Mouse (Mus musculus) heart, adult 8-10 months (tissue): ENCODE results near the gene Heph. TPM values are rescaled to one million over a fixed set of nuclear protein-coding genes. Genes with fewer than 3 reads are reported as not detected.
A peak's percentile ranks its signal among the peaks of the same experiment; 100 is the strongest.
"Not testable (repeated sequence)": the region's sequence is repeated elsewhere in the genome, so short reads cannot be mapped to it uniquely, and the experiment has no call there.

ENCODE experiments used
- DNase-seq: peaks from one replicate; pipeline ENCODE4 v3.0.0; 2022; ENCODE audit warnings: low spot score
- total RNA-seq, 4 experiments: library from RNA; stranded (reverse); gene quantifications; 2 replicates each; pipeline ENCODE4 v1.2.4; 2022

Gene Heph
- total RNA-seq: 1 to 10 TPM; 1.2 to 1.9 (median 1.6) TPM

DNA sequence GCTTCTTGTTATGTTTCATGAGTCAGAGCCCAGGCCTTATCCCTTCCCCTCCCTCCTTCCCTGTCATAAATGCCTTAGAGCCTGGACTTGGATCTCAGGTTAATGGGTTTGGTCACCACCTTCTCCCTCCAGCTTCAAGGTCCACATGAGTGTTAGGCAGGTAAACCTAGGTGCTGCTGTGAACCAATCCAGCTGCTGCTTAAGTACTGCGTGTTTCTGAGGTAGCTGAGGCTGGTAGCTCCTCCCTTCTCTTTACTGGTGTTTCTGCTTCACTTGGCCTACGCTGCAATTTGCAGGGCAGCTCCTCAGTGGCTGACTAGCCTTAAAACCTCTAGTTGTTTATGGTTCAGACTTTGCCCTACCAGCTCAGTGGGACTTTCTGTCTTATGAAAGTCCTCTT, at the start of gene Heph:
TSS of gene Heph (plus strand) at position 211 of the 400 bp plus-strand sequence.
- no peak for DNase-seq

- DNase-seq: not testable (repeated sequence)
Observed at GRCm38 (mm10) chrX:96415351-96415750, 39.8 kb upstream of the Heph start.

DNA sequence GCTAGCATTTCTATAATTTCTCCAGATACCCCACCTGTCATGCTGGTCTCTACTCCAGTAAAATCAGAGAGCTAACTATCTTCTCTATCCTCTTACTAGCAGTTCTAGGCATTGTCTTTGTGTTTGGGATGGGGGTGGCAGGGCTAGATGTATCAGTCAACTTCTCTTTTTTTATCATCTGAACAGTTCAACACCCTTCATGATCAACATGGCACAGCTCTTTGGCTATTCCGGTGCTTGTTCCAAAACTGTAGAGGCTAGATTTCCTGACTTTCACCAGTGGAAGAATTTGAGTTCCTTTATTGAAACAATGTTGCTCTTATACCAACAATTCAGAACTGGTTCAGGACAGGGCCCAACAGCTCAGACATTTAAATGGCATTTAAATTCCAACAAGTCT, 38.2 kb upstream of the Heph start:
- DNase-seq: no peak

DNA sequence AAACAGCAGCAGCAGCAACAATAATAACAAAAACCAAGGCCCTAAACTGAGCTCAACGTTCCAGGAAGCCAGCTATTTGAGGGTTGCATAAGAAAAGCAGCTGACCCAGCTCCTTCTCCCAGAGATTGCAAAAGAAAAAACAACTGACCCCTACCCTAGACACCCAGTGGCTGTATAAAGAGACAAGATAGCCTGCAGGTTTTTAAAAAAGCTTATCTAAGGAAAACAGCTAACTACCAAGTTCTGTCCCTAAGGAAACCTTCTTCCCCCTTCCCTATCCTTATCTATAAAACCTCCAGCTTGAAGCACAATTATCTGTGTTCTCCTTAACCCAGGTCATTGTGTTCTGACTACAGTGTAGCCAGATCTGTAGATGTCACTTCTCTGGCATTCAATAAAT, 37.4 kb upstream of the Heph start:
- DNase-seq: no peak

DNA sequence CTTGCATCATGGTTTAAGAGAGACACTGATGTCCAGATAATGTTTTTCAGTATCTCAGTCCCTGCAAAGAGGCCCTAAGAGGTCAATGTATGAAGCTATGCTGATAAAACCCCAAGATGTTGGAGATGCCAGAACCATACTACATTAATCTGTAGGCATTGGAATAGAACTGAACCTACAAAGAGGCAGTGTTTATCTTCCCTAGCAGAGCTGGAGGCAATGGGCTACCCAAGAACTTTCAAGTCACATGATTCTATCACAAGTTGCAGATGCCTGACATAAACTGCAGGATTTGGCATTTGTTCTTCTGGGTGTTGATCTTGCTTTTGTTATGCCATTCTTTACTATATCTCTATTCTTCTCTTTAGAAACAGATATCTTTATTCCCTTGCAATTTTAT, 35.8 kb upstream of the Heph start:
- DNase-seq: no peak

DNA sequence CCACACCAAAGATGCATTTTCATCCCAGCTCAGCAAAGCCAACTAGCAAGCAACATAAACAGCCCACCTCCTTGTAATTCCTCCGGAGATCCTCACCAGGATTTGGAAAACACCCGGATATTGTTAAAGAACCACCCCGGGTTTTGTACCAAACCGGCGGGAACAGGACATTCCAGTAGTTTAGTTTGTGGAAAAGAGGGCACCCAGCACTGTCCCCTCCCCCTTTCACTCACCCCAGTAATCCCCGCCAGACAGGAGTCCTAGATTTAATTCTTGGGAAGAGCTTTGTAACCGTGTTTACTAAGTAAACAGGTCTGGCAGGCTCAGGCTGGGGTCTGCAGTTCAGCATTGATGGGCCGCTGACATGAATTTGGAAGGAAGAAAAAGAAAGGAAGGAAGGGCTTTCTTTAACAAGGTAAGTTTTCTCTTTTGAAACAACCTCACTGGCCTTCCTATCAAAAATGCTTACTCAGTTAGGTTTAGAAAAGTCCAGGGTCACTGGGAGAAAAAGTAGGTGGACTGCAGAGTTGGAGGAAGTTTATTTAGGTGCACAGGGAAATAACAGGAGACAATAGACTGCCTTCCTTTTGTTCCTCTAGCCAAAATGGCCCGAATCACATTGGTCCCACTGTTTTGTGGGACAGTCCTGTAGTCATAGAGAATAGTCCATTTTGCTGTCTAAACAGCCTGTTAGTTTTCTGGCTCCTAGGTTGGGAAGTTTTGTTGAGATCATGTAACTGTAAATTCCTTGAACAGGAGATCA, 1.2 kb downstream of the Heph start, which contains the start of gene Hsf3:
TSS of gene Hsf3 (minus strand) at position 94 of the 763 bp plus-strand sequence.
- DNase-seq: peak; percentile 4

DNA sequence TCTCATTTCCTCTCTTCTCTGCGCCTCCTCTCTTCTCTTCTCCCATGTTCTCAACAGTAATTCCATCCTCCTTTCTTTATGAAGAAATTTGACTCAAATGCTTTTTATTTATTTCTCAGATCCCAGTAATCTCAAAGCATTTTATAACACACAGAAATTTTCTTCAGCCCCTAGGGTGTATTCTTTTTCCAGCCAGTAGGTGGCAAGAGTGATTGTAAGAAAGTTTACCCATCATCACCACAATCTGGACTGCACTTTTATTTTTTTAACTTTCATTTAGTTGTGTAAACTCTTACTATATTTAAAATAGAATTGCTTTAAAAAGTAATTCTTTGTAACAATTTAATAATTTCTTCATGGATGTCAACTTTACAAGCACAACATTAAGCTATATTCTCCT, 46.4 kb downstream of the Heph start:
- DNase-seq: no peak

Other genes starting within 250 kb of the Heph start
- gene Vsig4, start 161.9 kb upstream of the Heph start, total RNA-seq: 1 to 10 TPM; 1.0 to 1.3 (median 1.1) TPM
- gene Hsf3, start 935 bp downstream of the Heph start, total RNA-seq: not detected